Mouse (Mus musculus): ENCODE results near the gene Nfyc. TPM values are rescaled to one million over a fixed set of nuclear protein-coding genes. Genes with fewer than 3 reads are reported as not detected.

The Nfyc gene
- polyA plus RNA-seq (2012; rRNA removed): 245 and 406 TPM in 2 replicates

GRCm38 (mm10) chr4:120831472-120831871 lies at the start of gene Nfyc:
TSS of gene Nfyc (minus strand) at chr4:120831572.

GRCm38 (mm10) chr4:120854588-120855319 lies 23.4 kb upstream of the Nfyc start, which contains the start of gene Rims3:
TSS of gene Rims3 (plus strand) at chr4:120854816.

GRCm38 (mm10) chr4:120747941-120748866 lies 83.2 kb downstream of the Nfyc start, which contains the start of gene Kcnq4:
TSS of gene Kcnq4 (minus strand) at chr4:120748612.

Other genes starting within 250 kb of the Nfyc start
- not detected in 2 replicates for gene Gm8439, start 242.8 kb downstream of the Nfyc start, polyA plus RNA-seq (2012; rRNA removed)
- gene Cited4, start 165.0 kb downstream of the Nfyc start, polyA plus RNA-seq (2012; rRNA removed): 205 and 324 TPM in 2 replicates
- gene Kcnq4, start 83.0 kb downstream of the Nfyc start, polyA plus RNA-seq (2012; rRNA removed): 15.5 and 16.7 TPM in 2 replicates
- 2.0 and 2.1 TPM in 2 replicates for gene Rims3, start 23.2 kb upstream of the Nfyc start, polyA plus RNA-seq (2012; rRNA removed)
- 4.5 and 4.9 TPM in 2 replicates for gene Exo5, start 93.4 kb upstream of the Nfyc start, polyA plus RNA-seq (2012; rRNA removed)
- gene Zfp69, start 120.1 kb upstream of the Nfyc start, polyA plus RNA-seq (2012; rRNA removed): 2.3 and 2.5 TPM in 2 replicates
- 16.9 and 19.3 TPM in 2 replicates for gene Smap2, start 185.7 kb upstream of the Nfyc start, polyA plus RNA-seq (2012; rRNA removed)
- 14.1 and 16.5 TPM in 2 replicates for gene Col9a2, start 207.8 kb upstream of the Nfyc start, polyA plus RNA-seq (2012; rRNA removed)